Mouse (Mus musculus) olfactory bulb, adult 2 months (tissue): ENCODE measurements around the gene Pnn. TPM values are rescaled to one million over a fixed set of nuclear protein-coding genes. Genes with fewer than 3 reads are reported as not detected.
"Not testable (repeated sequence)": the region's sequence is repeated elsewhere in the genome, so short reads cannot be mapped to it uniquely, and the experiment has no call there.

Experiments used
- H3K27ac ChIP-seq: fragments of 200-500 bp; 2 replicates; pipeline ENCODE4 v1.5.1; 2012; ENCODE audit warnings: low read depth, low read length; ENCODE audit not compliant: insufficient read depth
- H3K4me1 ChIP-seq: fragments of 200-500 bp; 2 replicates; pipeline ENCODE4 v1.6.1; 2012; ENCODE audit warnings: low read length; ENCODE audit not compliant: control insufficient read depth, insufficient read depth
- H3K4me3 ChIP-seq: fragments of 200-500 bp; 2 replicates; pipeline ENCODE4 v1.5.1; 2012; ENCODE audit warnings: mild to moderate bottlenecking, low read depth, low read length, moderate library complexity; ENCODE audit not compliant: insufficient read depth
- CTCF ChIP-seq: fragments of 200-500 bp; IDR thresholded peaks from 2 replicates; pipeline ENCODE4 v1.5.1; 2012; ENCODE audit warnings: low read depth, mild to moderate bottlenecking, low read length, moderate library complexity; ENCODE audit not compliant: insufficient read depth
- POLR2A ChIP-seq: fragments of 200-500 bp; IDR thresholded peaks from 2 replicates; pipeline ENCODE4 v1.6.1; 2012; ENCODE audit warnings: mild to moderate bottlenecking, low read depth, low read length, moderate library complexity; ENCODE audit not compliant: insufficient read depth
- WGBS: fragments of 180-500 bp; shearing (Covaris S2); methylation state at CpG from one replicate; pipeline ENCODE4 v1.1.7; 2018; 5-methylcytosine and 5-hydroxymethylcytosine counted together
- polyA plus RNA-seq: library from polyadenylated mRNA; stranded (reverse); fragments of >200 nt; gene quantifications from 2 replicates; pipeline ENCODE4 v1.2.4, GENCODE M21; 2012; ENCODE audit warnings: low replicate concordance; ENCODE audit not compliant: missing spikeins, insufficient read depth, insufficient read length

The Pnn gene
- polyA plus RNA-seq, 1 experiment = 742 TPM

DNA sequence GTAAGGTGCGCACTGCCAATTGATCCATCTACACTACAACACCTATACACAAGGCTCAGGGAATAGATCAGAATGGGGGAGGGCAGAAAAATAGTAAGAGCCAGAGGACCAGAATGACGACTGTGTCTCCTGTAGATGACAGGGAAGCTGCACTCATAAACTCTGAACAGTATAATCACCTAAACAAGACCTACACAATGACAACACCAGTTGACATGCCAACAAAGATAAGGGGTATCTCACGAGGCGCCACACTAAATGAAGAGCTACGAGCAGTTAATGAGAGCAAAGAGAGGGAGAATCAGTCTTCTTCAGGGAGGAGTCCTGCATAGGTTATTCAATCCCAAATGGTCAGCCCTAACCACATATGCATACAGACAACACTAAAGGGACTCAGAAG is 13.5 kb upstream of the Pnn start:
- TF ChIP-seq CTCF = no peak
- no peak for TF ChIP-seq POLR2A
- whole genome bisulfite sequencing = 94% methylated on average over 5 of the region's 5 CpGs
- peaks cover 3% of the 10 kb centered on the region; the same call in 1 of the 2 replicates for H3K4me1 ChIP-seq
- H3K4me3 ChIP-seq = no peak overlapping the region
- H3K27ac ChIP-seq = no peak overlapping the region

DNA sequence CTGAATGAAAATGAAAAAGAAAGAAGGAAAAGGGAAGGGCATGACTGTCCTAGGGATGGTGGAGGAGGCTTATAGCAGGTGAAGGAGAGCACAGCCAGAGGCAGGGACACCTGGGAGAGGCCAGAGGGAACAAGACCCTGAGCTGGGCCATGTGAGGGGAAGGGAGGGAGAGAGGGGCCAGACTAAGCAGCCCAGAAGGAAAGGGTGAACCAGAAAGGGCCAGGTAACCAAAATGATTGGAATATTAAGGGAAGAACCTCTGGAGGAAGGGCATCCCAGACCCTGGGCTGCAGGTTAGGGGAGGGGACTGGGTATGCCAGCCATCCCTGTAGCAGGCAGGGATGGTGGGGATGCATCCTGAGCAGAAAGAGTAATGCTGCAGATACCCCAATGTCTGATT is 12.7 kb upstream of the Pnn start:
- H3K27ac ChIP-seq = no peak overlapping the region
- TF ChIP-seq POLR2A (no peak), CTCF (no peak)
- no peak overlapping the region for H3K4me3 ChIP-seq
- H3K4me1 ChIP-seq = peaks cover 3% of the 10 kb centered on the region; the same call in 1 of the 2 replicates

- Histone ChIP-seq H3K27ac (no peak overlapping the region), H3K4me1 (peaks cover 5% of the 10 kb centered on the region; the same call in 1 of the 2 replicates), H3K4me3 (no peak overlapping the region)
- 81% methylated on average over 4 of the region's 4 CpGs for WGBS
- TF ChIP-seq POLR2A (no peak), CTCF (no peak)
Observed at GRCm38 (mm10) chr12:59055196-59055850, 11.4 kb upstream of the Pnn start.

- 98% methylated on average over 11 of the region's 11 CpGs for WGBS
- H3K4me1 ChIP-seq = peaks cover 5% of the 10 kb centered on the region; the same call in 1 of the 2 replicates
- H3K4me3 ChIP-seq = no peak overlapping the region
- no peak overlapping the region for H3K27ac ChIP-seq
- TF ChIP-seq POLR2A (no peak), CTCF (no peak)
Observed at GRCm38 (mm10) chr12:59056222-59056621, 10.5 kb upstream of the Pnn start.

DNA sequence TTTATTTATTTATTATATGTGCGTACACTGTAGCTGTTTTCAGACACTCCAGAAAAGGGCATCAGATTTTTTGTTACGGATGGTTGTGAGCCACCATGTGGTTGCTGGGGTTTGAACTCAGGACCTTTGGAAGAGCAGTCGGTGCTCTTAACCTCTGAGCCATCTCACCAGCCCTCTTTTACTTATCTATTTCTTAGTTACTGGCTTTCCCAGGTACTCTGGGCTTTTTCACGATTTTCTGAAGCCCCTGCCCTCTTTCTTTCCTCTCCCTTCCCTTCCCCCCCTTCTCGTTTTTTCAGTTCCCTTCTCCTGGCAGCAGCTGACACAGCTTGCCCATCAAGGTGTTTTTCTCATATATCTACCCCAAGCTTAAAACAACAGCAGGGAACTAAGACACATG is 8.4 kb upstream of the Pnn start:
- not testable (repeated sequence) for H3K4me1 ChIP-seq, H3K4me3 ChIP-seq, H3K27ac ChIP-seq
- 88% methylated on average over 5 of the region's 5 CpGs for WGBS

- TF ChIP-seq POLR2A = no peak
- TF ChIP-seq CTCF = no peak
- Histone ChIP-seq H3K27ac (no peak overlapping the region), H3K4me1 (0 out of 2 replicates have a peak, but pooled peaks cover 2% of the 10 kb centered on the region), H3K4me3 (peak overlapping the region; percentile 70)
- WGBS = 24% methylated on average over 4 of the region's 4 CpGs
Observed at GRCm38 (mm10) chr12:59060322-59060721, 6.4 kb upstream of the Pnn start.

DNA sequence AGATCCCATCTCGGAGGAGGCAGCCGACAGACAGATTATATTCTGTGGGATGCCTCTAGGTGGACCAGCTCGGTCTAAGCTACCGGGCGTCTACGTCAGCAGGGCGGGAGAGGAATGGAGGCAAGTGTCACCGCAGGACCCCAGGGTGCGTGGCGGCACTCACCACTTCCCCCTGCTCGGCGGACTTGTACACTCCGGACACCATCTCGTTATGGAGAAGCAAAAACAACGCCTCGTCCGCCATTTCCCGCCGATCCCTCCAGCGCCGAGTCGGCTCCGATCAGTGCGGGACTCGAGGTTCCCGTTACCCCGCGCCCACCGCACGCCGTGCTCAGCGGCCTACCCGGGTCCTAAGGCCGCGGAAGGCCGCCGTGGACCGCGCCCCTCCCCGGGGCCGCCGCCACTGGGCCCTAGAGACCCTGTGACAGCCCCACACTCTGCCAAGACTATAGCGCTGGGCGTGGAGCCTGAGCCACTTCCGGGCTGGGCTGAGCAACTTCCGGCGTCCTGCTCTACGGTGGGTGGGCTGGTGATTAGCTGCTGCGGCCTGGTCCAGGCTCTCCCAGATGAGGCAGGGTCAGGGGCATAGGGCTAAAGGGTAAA is 5.6 kb upstream of the Pnn start, which contains the start of gene Trappc6b:
Gene Trappc6b (minus strand): TSS at position 480 of the 603 bp plus-strand sequence.
- under 1% methylated on average over 49 of the region's 49 CpGs for WGBS
- TF ChIP-seq CTCF (no peak), POLR2A (peak; percentile 84)
- Histone ChIP-seq H3K27ac (peak within 1 kb of the TSS; percentile 57), H3K4me3 (peak within 1 kb of the TSS; percentile 70), H3K4me1 (0 out of 2 replicates have a peak, but pooled peaks cover 2% of the 10 kb centered on the region)

DNA sequence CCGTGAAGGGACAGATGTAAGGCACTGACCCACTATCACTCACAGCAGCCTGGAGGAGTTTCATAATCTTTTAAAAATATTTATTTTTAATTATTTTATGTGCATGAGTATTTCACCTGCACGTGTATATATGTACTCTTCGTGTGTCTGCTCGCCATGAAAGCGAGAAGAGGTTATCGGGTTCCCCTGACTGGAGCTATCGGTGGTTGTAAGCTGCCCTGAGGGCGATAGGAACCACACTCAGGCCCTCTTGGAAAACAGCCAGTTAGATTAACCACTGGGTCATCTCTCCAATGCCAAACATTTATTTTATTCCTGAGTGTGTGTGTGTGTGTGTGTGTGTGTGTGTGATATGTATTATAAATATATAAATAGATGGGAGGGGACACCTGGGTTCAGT is 1.8 kb upstream of the Pnn start:
- 82% methylated on average over 8 of the region's 8 CpGs for WGBS

GRCm38 (mm10) chr12:59065776-59066175 is 908 bp upstream of the Pnn start:
- WGBS = 60% methylated on average over 3 of the region's 3 CpGs
- Histone ChIP-seq H3K4me1 (no peaks in the 10 kb centered on the region), H3K4me3 (no peak overlapping the region), H3K27ac (peak overlapping the region; percentile 98; the same call in 1 of the 2 replicates)
- TF ChIP-seq POLR2A = no peak
- no peak for TF ChIP-seq CTCF

More for the DNA sequence above, 1.8 kb upstream of the Pnn start:
- H3K4me3 ChIP-seq = no peak overlapping the region
- no peaks in the 10 kb centered on the region for H3K4me1 ChIP-seq
- TF ChIP-seq POLR2A = no peak
- TF ChIP-seq CTCF = no peak
- no peak overlapping the region for H3K27ac ChIP-seq
